Mouse (Mus musculus): ENCODE measurements around the gene Taok3.

GRCm38 (mm10) chr5:117103194-117103929 lies 16.6 kb upstream of the Taok3 start:
- TF ChIP-seq CTCF (IDR thresholded peaks at IDR 0.05; ENCODE audit: extremely low read depth, insufficient read depth, low read length) (no peak), POLR2A (IDR thresholded peaks at IDR 0.05; ENCODE audit: extremely low read depth, insufficient read depth, low read length) (no peak)
